Mouse (Mus musculus) small intestine, adult 2 months (tissue): ENCODE measurements around the gene Hcfc1.

ENCODE experiments used
- CTCF ChIP-seq: fragments of 200-500 bp; IDR thresholded peaks from 2 replicates; pipeline ENCODE4 v1.5.1; 2012; ENCODE audit warnings: low read depth, mild to moderate bottlenecking, control low read depth, inconsistent platforms, low read length, moderate library complexity, mixed read lengths; ENCODE audit not compliant: insufficient replicate concordance, insufficient read length; ENCODE audit errors: extremely low read depth
- POLR2A ChIP-seq: fragments of 200-500 bp; IDR thresholded peaks from 2 replicates; pipeline ENCODE4 v1.6.1; 2012; ENCODE audit warnings: low read depth, mild to moderate bottlenecking, control low read depth, inconsistent platforms, low read length, moderate library complexity

DNA sequence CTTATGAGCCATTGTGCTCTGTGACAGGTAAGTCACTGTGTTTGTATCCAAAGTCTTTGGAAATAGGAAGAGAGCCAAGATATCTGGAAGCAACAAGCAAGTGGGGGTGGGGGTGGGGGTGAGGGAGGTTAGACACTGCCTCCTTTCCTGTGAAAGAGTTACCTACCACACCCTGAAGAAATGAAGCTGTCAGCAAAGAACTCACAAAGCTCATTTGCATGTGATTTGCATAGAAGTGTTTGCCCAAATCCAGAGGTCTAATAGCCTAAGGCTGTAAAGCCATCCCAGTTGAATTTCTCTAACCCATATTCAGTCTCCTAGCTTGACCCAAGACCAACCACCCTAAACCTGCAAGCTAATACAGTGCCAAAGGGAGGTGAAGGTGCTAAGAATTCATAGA lies 55.7 kb downstream of the Hcfc1 start:
- no peak for TF ChIP-seq POLR2A
- TF ChIP-seq CTCF = no peak
